Mouse (Mus musculus) stomach, embryonic 14.5 days (tissue): Measurements from ENCODE around the gene Nr4a3. TPM values are rescaled to one million over a fixed set of nuclear protein-coding genes. Genes with fewer than 3 reads are reported as not detected.

Source experiments
- ATAC-seq: fragments of 200-750 bp; cut with Nextera tagmentation; 2 replicates; pipeline ENCODE4 v1.8.0; 2017; ENCODE audit warnings: low read depth, moderate TSS enrichment; ENCODE audit not compliant: insufficient number of reproducible peaks, insufficient read depth, low FRiP score
- H3K27ac ChIP-seq: fragments of 300-500 bp; sonication (generic); 2 replicates; pipeline ENCODE4 v1.5.1; 2014; ENCODE audit warnings: mild to moderate bottlenecking, low read length, moderate library complexity, mixed read lengths
- H3K27me3 ChIP-seq: fragments of 300-500 bp; sonication (generic); 2 replicates; pipeline ENCODE4 v1.6.1; 2014; ENCODE audit warnings: low read length, control low read depth, mixed read lengths; ENCODE audit not compliant: control insufficient read depth, insufficient read depth
- H3K36me3 ChIP-seq: fragments of 300-500 bp; sonication (generic); 2 replicates; pipeline ENCODE4 v1.6.1; 2014; ENCODE audit warnings: mild to moderate bottlenecking, control low read depth, low read length, moderate library complexity, mixed read lengths; ENCODE audit not compliant: control insufficient read depth, insufficient read depth
- H3K4me1 ChIP-seq: fragments of 300-500 bp; sonication (generic); 2 replicates; pipeline ENCODE4 v1.6.1; 2014; ENCODE audit warnings: low read length, control low read depth, mixed read lengths; ENCODE audit not compliant: control insufficient read depth, insufficient read depth
- H3K4me2 ChIP-seq: fragments of 300-500 bp; sonication (generic); replicated peaks from 2 replicates; pipeline ENCODE4 v1.6.1; 2014; ENCODE audit warnings: low read depth, low read length, control low read depth
- H3K4me3 ChIP-seq: fragments of 300-500 bp; sonication (generic); 2 replicates; pipeline ENCODE4 v1.5.1; 2014; ENCODE audit warnings: low read depth, low read length, control low read depth
- H3K9ac ChIP-seq: fragments of 300-500 bp; sonication (generic); replicated peaks from 2 replicates; pipeline ENCODE4 v1.6.1; 2014; ENCODE audit warnings: low read depth, mild to moderate bottlenecking, control low read depth, low read length, moderate library complexity, mixed read lengths
- H3K9me3 ChIP-seq: fragments of 300-500 bp; sonication (generic); 2 replicates; pipeline ENCODE4 v1.6.1; 2016; ENCODE audit warnings: low read depth, low read length, control low read depth; ENCODE audit not compliant: control insufficient read depth
- WGBS: fragments of 180-500 bp; shearing (Covaris S2); extraction: QIAGEN DNeasy Blood & Tissue Kit; methylation state at CpG from one replicate; pipeline ENCODE4 v1.1.7; 2014; 5-methylcytosine and 5-hydroxymethylcytosine counted together
- polyA plus RNA-seq: library from polyadenylated mRNA; unstranded; fragments of >200 nt; fragmentation: Nextera tagmentation; extraction: Ambion mirVana; gene quantifications from 2 replicates; pipeline ENCODE4 v1.2.1, GENCODE M21; 2014

Nr4a3 gene
- 0.10 and 0.20 TPM in 2 replicates for polyA plus RNA-seq

- H3K27me3 ChIP-seq: peaks cover 19% of the 10 kb centered on the region
- H3K4me1 ChIP-seq: peaks cover 23% of the 10 kb centered on the region
- peak within 1 kb of the TSS; percentile 40 for H3K27ac ChIP-seq
- H3K36me3 ChIP-seq: no peaks in the 10 kb centered on the region
- peak within 1 kb of the TSS; percentile 83 for H3K4me2 ChIP-seq
- H3K4me3 ChIP-seq: peak within 1 kb of the TSS; percentile 65
- H3K9ac ChIP-seq: peak within 1 kb of the TSS; percentile 23; the same call in 1 of the 2 replicates
- WGBS: under 1% methylated on average over 50 of the region's 54 CpGs
- peak; percentile 81 for ATAC-seq
- no peaks in the 10 kb centered on the region for H3K9me3 ChIP-seq
Measured at GRCm38 (mm10) chr4:48044491-48045211, at the start of gene Nr4a3. Gene Nr4a3 (plus strand): TSS chr4:48045153.

GRCm38 (mm10) chr4:48002969-48003368 is 42.0 kb upstream of the Nr4a3 start:
- ATAC-seq: no peak
- H3K27me3 ChIP-seq: no peaks in the 10 kb centered on the region
- H3K9ac ChIP-seq: no peak overlapping the region
- H3K9me3 ChIP-seq: no peaks in the 10 kb centered on the region
- 83% methylated on average over 4 of the region's 4 CpGs for WGBS
- H3K36me3 ChIP-seq: no peaks in the 10 kb centered on the region
- H3K27ac ChIP-seq: no peak overlapping the region
- H3K4me2 ChIP-seq: no peak overlapping the region
- H3K4me3 ChIP-seq: no peak overlapping the region
- no peaks in the 10 kb centered on the region for H3K4me1 ChIP-seq

GRCm38 (mm10) chr4:48003456-48003855 is 41.5 kb upstream of the Nr4a3 start:
- Histone ChIP-seq H3K9me3 (no peaks in the 10 kb centered on the region), H3K36me3 (no peaks in the 10 kb centered on the region), H3K27me3 (no peaks in the 10 kb centered on the region), H3K4me3 (no peak overlapping the region), H3K9ac (no peak overlapping the region), H3K4me1 (no peaks in the 10 kb centered on the region), H3K4me2 (no peak overlapping the region), H3K27ac (no peak overlapping the region)
- WGBS: 86% methylated on average over 3 of the region's 3 CpGs
- no peak for ATAC-seq

GRCm38 (mm10) chr4:48006355-48006754 is 38.6 kb upstream of the Nr4a3 start:
- Histone ChIP-seq H3K9ac (no peak overlapping the region), H3K36me3 (no peaks in the 10 kb centered on the region), H3K9me3 (no peaks in the 10 kb centered on the region), H3K4me1 (no peaks in the 10 kb centered on the region), H3K4me2 (no peak overlapping the region), H3K4me3 (no peak overlapping the region), H3K27me3 (no peaks in the 10 kb centered on the region), H3K27ac (no peak overlapping the region)
- ATAC-seq: no peak
- 91% methylated on average over 3 of the region's 3 CpGs for WGBS

- no peak overlapping the region for H3K4me2 ChIP-seq
- no peaks in the 10 kb centered on the region for H3K36me3 ChIP-seq
- H3K9ac ChIP-seq: no peak overlapping the region
- ATAC-seq: no peak
- H3K27ac ChIP-seq: no peak overlapping the region
- no peaks in the 10 kb centered on the region for H3K9me3 ChIP-seq
- no peak overlapping the region for H3K4me3 ChIP-seq
- no peaks in the 10 kb centered on the region for H3K4me1 ChIP-seq
- 69% methylated on average over 3 of the region's 3 CpGs for WGBS
- no peaks in the 10 kb centered on the region for H3K27me3 ChIP-seq
Measured at GRCm38 (mm10) chr4:48012209-48012608, 32.7 kb upstream of the Nr4a3 start.

GRCm38 (mm10) chr4:48022966-48023365 is 22.0 kb upstream of the Nr4a3 start:
- Histone ChIP-seq H3K36me3 (no peaks in the 10 kb centered on the region), H3K27ac (no peak overlapping the region), H3K4me3 (no peak overlapping the region), H3K9me3 (no peaks in the 10 kb centered on the region), H3K4me1 (no peaks in the 10 kb centered on the region), H3K4me2 (no peak overlapping the region), H3K9ac (no peak overlapping the region), H3K27me3 (no peaks in the 10 kb centered on the region)
- no peak for ATAC-seq
- 47% methylated on average over 3 of the region's 3 CpGs for WGBS

GRCm38 (mm10) chr4:48029652-48030051 is 15.3 kb upstream of the Nr4a3 start:
- no peak for ATAC-seq

GRCm38 (mm10) chr4:48034287-48034686 is 10.7 kb upstream of the Nr4a3 start:
- no peaks in the 10 kb centered on the region for H3K4me1 ChIP-seq
- H3K9me3 ChIP-seq: no peaks in the 10 kb centered on the region
- no peak for ATAC-seq
- no peak overlapping the region for H3K27ac ChIP-seq
- H3K27me3 ChIP-seq: no peaks in the 10 kb centered on the region
- H3K36me3 ChIP-seq: no peaks in the 10 kb centered on the region
- no peak overlapping the region for H3K9ac ChIP-seq
- H3K4me3 ChIP-seq: no peak overlapping the region
- H3K4me2 ChIP-seq: no peak overlapping the region
- WGBS: 59% methylated on average over 9 of the region's 9 CpGs

More at GRCm38 (mm10) chr4:48029652-48030051, 15.3 kb upstream of the Nr4a3 start:
- Histone ChIP-seq H3K27me3 (no peaks in the 10 kb centered on the region), H3K27ac (no peak overlapping the region), H3K36me3 (no peaks in the 10 kb centered on the region), H3K4me1 (no peaks in the 10 kb centered on the region), H3K4me3 (no peak overlapping the region), H3K4me2 (no peak overlapping the region), H3K9me3 (no peaks in the 10 kb centered on the region), H3K9ac (no peak overlapping the region)
- WGBS: 71% methylated on average over 24 of the region's 24 CpGs

- ATAC-seq: no peak
- Histone ChIP-seq H3K4me1 (0 out of 2 replicates have a peak, but pooled peaks cover 6% of the 10 kb centered on the region), H3K36me3 (no peaks in the 10 kb centered on the region), H3K4me2 (no peak overlapping the region), H3K27me3 (no peaks in the 10 kb centered on the region), H3K9me3 (no peaks in the 10 kb centered on the region), H3K4me3 (no peak overlapping the region), H3K27ac (no peak overlapping the region), H3K9ac (no peak overlapping the region)
- 74% methylated on average over 4 of the region's 4 CpGs for WGBS
Measured at GRCm38 (mm10) chr4:48037646-48038045, 7.3 kb upstream of the Nr4a3 start.
